Mouse (Mus musculus) layer of hippocampus, adult 8-10 months (tissue): Measurements from ENCODE around the gene Slc43a2. TPM values are rescaled to one million over a fixed set of nuclear protein-coding genes. Genes with fewer than 3 reads are reported as not detected.
A peak's percentile ranks its signal among the peaks of the same experiment; 100 is the strongest.

Experiments used
- DNase-seq, 2 experiments: peaks; one replicate each; pipeline ENCODE4 v3.0.0; 2022; ENCODE audit warnings: low spot score in 2 of 2
- total RNA-seq, 4 experiments: library from RNA; stranded (reverse); gene quantifications; 2 replicates each; pipeline ENCODE4 v1.2.4; 2022

Gene Slc43a2
- total RNA-seq, 4 experiments from 2014 or later = 42.6 to 55.5 (median 52.7) TPM

DNA sequence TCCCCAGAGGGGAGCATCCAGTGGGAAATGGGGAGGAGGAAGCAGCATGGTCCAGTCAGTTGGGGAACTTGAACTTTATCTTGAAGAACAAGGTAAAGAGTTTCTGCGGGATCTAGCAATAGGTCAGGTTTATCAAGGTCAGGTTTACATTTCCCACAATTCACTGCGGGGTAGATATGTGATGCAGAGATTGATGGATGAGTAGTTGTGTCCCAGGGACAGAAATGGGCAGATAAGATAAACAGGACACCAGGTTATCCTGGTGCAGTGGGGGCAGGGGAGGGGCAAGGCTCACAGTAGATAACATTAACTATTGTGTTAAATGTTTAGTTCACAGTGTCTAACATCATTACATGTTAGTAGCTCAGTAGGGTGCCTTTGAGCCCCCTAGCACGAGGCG lies 1.7 kb upstream of the Slc43a2 start:
- DNase-seq = no peak

- peak; percentile 90 to 97 for DNase-seq
These were observed 1.2 kb upstream of the Slc43a2 start for GRCm38 (mm10) chr11:75530325-75530724.

DNA sequence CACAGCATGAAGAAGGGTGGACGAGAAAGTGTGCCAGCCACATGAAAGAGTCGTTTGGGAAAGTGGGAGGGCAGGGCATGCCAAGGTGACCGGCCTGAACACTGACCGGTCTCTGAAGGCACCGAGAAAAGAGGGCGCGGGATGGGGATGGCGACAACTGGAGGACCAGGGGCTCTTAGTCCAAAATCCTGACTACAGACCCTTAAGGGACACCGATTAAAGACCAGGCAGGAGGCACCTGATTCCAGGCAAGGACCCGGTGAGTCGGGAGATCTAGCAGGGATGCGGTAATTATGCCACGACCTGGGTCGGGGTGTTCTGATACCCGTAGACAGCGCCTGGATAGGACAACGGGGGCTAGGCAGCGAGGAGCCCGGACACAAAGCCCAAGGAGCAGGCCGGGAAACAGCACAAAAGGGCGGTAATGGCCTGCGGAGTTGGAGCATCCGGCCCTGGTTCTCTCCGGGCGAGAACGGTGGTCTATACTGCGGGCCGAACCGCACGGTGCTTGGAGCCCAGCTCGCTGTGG lies 585 bp upstream of the Slc43a2 start:
- no peak for DNase-seq

GRCm38 (mm10) chr11:75532340-75533277 lies 1.1 kb downstream of the Slc43a2 start:
- peak in 1 of 2 experiments; percentile 48 for DNase-seq

DNA sequence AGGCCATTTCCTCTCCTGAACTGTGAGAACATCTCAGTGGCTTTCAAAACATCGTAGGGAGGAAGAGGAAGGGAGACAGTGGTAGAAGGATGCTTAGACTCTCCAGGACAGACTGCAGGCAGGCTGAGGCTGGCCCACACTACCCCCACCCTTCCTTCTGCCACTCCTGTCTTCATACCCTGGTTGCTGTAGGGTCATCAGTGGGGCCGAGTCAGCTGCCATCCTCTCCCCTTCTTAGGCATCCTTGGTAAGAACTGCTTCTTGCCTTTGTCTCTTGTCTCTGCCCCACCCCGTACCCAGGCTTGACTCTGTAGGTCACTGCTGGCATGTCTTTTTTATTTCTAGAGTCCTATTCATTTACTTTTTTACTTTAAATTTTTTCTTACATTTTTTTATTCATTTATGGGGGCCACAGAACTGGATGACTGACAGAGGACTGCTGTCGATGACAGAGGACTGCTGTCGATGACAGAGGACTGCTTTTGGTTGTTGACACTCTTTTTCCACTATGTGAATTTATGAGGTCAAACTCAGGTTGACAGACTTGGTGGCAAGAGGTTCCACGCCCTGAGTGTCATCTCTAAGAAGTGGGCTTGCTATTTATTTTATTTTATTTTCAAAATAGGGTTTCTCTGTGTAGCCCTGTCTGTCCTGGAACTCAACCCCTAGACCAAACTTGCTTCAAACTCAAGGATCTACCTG lies 2.0 kb downstream of the Slc43a2 start:
- no peak for DNase-seq

GRCm38 (mm10) chr11:75534286-75535033 lies 3.0 kb downstream of the Slc43a2 start:
- no peak for DNase-seq

GRCm38 (mm10) chr11:75535106-75535795 lies 3.8 kb downstream of the Slc43a2 start:
- no peak for DNase-seq

DNA sequence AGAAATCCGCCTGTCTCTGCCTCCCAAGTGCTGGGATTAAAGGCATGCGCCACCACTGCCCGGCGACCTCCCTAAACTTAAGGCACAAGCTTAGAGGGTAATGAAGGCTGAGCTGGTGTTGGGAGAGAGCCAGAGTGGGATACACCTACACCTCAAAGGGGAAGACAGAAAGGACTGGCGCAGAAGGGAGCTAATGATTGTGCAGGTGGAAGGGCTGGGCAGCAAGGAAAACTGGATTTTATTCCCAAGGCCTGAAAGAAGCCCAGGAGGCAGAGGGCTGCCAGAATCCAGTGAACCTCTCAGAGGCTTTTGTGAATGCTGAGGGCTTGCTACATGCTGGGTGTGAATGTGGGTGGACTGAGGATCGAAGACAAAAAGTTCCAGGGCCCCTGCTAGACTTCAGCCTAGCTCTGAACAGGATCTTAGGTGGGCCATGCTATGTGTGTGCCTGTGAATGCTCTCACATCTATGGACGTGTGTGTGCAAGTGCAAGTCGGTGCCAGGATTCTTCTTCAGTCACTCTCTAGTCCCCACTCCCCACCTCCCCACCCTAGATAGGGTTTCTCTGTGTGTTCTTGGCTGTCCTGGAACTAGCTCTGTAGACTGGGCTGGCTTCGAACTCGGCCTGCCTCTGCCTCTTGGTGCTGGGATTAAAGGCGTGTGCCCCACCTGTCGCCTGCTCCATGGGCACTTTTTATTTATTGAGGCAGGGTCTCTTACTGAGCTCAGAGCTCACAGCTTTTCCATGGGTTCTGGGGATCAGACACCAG lies 4.9 kb downstream of the Slc43a2 start:
- DNase-seq = no peak

DNA sequence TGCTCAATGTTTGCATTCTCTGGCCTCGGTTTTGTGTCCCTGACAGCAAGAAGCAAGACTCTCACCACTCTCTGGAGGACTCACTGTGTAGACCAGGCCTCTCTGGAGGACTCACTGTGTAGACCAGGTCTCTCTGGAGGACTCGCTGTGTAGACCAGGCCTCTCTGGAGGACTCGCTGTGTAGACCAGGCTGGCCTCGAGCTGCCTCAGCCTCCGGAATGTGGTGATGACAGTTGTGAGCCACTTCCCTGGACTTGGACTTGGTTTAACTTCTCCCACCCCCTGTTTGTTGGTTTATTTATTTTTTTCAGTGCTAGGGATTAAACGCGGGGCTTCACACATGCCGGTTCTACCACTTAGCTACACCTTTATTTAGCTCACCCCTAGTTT lies 5.5 kb downstream of the Slc43a2 start:
- no peak for DNase-seq

DNA sequence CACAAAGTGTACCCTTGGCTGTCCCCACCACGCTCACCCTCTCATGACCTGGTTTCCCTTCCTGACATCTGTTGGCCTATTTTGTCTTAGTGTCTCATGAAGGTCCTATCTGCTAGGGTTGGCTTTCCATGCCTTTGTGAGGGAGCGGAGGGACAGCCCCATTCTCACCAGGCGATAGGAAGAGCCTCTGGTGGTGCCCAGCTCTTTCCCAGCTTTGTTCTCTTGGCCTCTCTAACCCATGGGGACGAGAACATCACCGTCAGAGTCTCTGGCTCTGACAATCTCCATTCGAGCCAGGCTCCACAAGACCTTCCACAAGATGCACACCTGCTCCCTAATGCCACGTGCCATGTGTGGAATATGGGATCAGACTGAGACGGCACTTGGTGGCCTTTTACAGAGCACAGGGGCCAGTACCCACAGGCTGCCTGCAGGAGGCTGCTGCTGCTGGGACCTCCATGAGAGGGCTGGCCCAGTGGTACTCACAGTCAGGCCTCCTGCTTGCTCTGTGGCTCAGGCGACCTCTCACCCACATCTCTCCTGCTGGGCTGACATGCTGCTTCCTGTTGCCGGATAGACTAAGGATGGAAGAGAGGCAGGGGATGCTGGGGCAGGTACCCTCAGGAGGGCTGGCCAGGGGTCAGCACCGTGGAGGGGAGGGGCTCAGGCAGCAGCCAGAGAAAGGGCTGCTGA lies 6.1 kb downstream of the Slc43a2 start:
- no peak for DNase-seq

DNA sequence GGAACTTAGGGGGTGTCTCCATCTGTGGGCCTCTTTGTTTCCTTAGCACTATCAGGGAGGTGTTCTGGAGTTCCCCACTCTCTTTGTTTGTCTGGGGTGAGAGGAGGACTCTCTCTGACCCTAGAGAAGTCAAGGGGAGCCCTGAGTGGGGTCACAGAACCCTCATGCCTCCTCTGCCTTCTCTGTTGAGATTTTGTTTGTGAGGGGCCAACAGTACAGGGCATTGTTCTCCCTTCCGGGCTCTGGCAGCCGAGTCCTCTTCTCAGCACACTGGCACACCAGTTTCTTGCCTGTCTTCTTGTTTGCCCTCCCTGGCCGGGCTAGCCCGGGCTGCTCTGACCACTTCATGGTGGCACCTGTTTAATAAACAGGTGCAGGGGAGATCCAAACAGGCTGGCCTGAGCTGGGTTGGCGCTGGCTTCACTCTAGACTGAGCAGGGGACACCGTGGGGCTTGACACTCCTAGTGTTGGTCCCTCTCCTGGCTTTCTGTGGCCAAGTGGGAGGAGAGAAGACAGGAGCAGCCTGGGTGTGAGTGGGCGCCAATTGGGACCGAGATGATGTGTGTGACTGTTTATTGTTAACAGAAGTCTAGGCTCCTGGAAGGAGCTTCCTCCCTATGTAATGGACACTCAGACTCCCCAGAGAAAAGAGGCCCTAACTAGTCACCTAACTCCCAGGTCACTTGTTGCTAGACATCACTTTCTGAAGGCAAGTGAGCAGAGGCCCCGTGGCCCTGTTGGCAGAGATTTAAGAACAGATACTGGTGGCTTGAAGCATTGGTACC lies 6.9 kb downstream of the Slc43a2 start:
- DNase-seq = no peak

GRCm38 (mm10) chr11:75538970-75539299 lies 7.4 kb downstream of the Slc43a2 start:
- no peak for DNase-seq

DNA sequence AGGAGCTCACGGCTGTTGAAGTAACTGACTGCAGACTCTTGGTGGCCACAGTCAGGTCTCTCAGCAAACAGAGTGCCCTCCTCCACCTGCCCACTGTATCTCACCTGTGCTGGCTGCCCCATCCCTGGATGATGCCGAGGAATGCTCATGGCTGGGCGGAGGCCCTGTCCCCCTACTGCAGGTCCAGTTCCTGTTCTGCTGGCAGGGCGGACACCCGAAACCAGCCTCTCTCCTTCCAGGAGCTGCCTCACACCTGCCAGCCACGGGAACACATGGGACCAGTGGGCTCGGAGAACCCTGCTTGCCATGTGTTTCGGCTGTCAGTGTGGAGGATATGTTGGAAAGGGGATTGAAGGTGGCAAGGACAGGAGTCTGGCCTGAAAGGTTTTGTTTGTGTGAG lies 8.7 kb downstream of the Slc43a2 start:
- no peak for DNase-seq

DNA sequence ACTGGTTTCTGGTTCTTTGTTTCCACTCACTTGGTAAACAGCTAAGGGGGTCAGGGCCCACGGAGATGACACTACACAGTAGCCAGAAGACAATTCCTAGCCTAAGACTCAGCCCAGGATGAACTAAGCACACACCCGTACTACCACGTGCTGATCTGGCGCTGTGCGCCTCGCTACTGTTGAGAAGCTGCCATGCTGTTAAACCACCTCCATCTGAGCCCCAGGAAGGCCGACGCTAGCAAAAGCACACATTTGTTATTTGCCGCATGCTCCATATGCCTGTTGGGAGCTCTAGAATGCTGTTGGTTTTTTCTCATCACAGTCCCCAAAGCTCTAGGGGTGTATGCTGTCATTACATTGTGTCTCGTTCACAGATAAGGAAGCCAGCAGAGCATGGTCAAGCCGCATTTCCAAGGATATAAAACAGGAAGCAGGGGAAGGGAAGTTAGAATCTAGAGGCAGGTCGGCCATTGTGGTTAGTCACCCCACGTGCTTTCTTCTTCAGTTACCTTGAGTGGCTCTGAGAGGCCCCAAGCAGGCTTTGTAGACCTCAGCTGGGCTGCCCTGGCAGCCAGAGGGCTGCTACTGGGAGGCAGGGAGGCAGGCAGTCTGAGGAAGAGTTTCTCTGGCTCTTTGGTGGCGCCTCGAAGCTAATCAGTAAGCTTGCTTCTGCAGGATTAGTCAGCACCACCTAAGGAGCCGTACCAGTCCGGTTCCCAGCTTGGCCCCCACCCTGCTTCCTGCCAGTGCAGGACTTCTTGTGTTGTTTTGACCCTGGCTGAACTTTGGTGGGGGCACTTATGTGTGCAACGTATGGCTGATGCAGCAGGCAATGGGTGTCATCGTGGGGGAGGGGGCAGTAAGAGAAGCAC lies 9.5 kb downstream of the Slc43a2 start:
- peak; percentile 66 to 71 for DNase-seq

DNA sequence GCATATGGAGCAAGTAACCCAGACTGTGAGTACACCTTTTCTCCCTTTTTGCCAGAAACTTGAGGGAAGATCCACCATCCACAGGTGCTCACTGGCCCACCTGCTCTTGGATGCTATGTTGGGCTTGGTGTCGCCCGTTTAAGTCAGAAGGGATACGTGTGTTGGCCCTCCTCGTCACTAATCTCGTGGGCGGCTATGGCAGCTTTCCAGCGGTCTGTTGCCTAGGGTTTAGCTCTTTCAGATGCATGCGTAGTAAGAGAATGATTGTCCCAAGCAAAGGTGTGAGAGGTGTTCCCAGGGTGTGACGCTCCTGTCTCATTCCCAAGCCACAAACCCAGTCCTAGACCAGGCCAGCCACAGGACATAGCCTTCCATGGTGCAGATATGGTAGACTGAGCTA lies 13.2 kb downstream of the Slc43a2 start:
- no peak for DNase-seq

- no peak for DNase-seq
These were observed 14.6 kb downstream of the Slc43a2 start for GRCm38 (mm10) chr11:75546057-75546456.

GRCm38 (mm10) chr11:75549658-75550111 lies 18.2 kb downstream of the Slc43a2 start:
- DNase-seq = no peak
